Comparison of ENCODE assay signal across 10 mouse cellular contexts in the genomic region with DNA sequence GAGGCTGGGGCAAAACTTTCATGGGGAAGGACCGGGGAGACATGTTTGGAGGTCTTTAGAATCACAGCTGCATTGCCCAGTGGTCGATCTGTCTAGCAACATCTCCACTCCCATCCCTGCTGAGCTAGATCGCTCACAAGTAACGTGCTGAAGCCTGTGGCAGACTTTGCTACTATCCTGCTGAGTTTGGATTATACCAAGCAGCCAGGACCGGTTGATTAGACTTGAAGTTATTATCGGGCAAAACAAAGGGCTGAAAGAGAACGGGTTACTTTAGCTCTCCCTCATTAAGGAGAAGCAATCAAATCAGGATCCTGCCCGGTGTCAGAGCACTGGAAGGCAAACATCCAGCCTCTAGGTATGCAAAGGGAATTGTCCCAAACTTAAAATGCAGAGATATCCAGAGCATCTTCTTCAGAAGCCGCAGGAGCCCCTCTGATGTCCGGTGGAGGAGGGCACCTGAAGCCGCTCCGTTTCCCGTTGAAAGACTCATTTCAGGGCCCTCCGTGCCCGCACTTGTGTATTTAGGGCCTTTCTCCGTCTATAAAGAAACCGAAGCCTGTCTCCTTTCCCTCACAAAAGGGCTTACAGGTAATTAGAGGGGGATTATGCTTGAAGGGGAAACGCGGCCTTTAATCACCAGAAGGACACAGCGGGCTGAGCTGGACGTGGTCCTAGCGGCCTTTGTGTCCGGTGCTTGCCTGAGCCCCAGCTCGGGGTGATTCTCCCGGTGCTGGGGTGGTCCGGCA. TPM values are rescaled to one million over a fixed set of nuclear protein-coding genes. Genes with fewer than 3 reads are reported as not detected.
DNase-seq lines count a peak whose midpoint lies in the region; ATAC-seq lines count a peak whose summit lies in the region.
"Had no signal": no experiment of that assay in that cellular context is flagged by ENCODE, and none has a peak within 500 bp of the region (broad histone marks: within the 10 kb centered on the region; RNA-seq: fewer than 3 reads in every experiment).

A gene (plus strand): TSS at position 645 of the 749 bp plus-strand sequence.

- no peak for ATAC-seq in heart, embryonic 12.5 days (ENCODE audit: insufficient number of reproducible peaks, low FRiP score)
- ATAC-seq in hindbrain, embryonic 12.5 days (ENCODE audit: low FRiP score): no peak
- 0 out of 2 replicates have a peak, but pooled peaks have one; percentile 4 for ATAC-seq in midbrain, embryonic 12.5 days (ENCODE audit: low FRiP score, low read depth)

- H3K36me3 ChIP-seq in heart, embryonic 12.5 days: no peaks in the 10 kb centered on the region
- H3K36me3 ChIP-seq in hindbrain, embryonic 12.5 days: no peaks in the 10 kb centered on the region
- no peaks in the 10 kb centered on the region for H3K36me3 ChIP-seq in midbrain, embryonic 12.5 days

- H3K27me3 ChIP-seq in heart, embryonic 12.5 days (replicated peaks): no peaks in the 10 kb centered on the region
- H3K27me3 ChIP-seq in hindbrain, embryonic 12.5 days: peaks cover 62% of the 10 kb centered on the region
- peaks cover 92% of the 10 kb centered on the region for H3K27me3 ChIP-seq in midbrain, embryonic 12.5 days

- intact Hi-C loops in heart, postnatal 36 days (cut with DNase I): no loop called here

- H3K27ac ChIP-seq in heart, embryonic 12.5 days (ENCODE audit: poor library complexity, severe bottlenecking): peak within 1 kb of the TSS; percentile 36
- no peak within 1 kb of the TSS for H3K27ac ChIP-seq in hindbrain, embryonic 12.5 days
- H3K27ac ChIP-seq in midbrain, embryonic 12.5 days (replicated peaks): no peak within 1 kb of the TSS; the same call in 1 of the 2 replicates

- H3K4me3 ChIP-seq in heart, embryonic 12.5 days: peak within 1 kb of the TSS; percentile 1; the same call in 1 of the 2 replicates
- H3K4me3 ChIP-seq in hindbrain, embryonic 12.5 days: peak within 1 kb of the TSS; percentile 15; the same call in 1 of the 2 replicates
- peak within 1 kb of the TSS; percentile 19 for H3K4me3 ChIP-seq in midbrain, embryonic 12.5 days

- DNase-seq in heart, postnatal 36 days: no peak
- DNase-seq in embryo, embryonic 10 days (ENCODE audit: low spot score): peak; percentile 63
- DNase-seq in frontal cortex, postnatal 36 days (ENCODE audit: low spot score in 2 of 2): no peak
- no peak for DNase-seq in layer of hippocampus, postnatal 10 days (ENCODE audit: low spot score in 2 of 2)
- no peak for DNase-seq in natural killer cell, adult 2 months (ENCODE audit: low spot score in 2 of 2)
- DNase-seq: adrenal gland, postnatal 36 days had no signal

- H3K4me1 ChIP-seq in heart, embryonic 12.5 days (replicated peaks): peaks cover 61% of the 10 kb centered on the region
- peaks cover 56% of the 10 kb centered on the region for H3K4me1 ChIP-seq in hindbrain, embryonic 12.5 days
- peaks cover 48% of the 10 kb centered on the region for H3K4me1 ChIP-seq in midbrain, embryonic 12.5 days

- peak within 1 kb of the TSS; percentile 24; the same call in 1 of the 2 replicates for H3K9ac ChIP-seq in heart, embryonic 12.5 days
- H3K9ac ChIP-seq in hindbrain, embryonic 12.5 days: no peak within 1 kb of the TSS
- 0 out of 2 replicates have a peak within 1 kb of the TSS, but pooled peaks have one; percentile 24 for H3K9ac ChIP-seq in midbrain, embryonic 12.5 days (replicated peaks)

- 20% methylated on average over 26 of the region's 26 CpGs for WGBS in heart, embryonic 12.5 days
- WGBS in hindbrain, embryonic 12.5 days: 4% methylated on average over 26 of the region's 26 CpGs
- 2% methylated on average over 26 of the region's 26 CpGs for WGBS in midbrain, embryonic 12.5 days

- no peaks in the 10 kb centered on the region for H3K9me3 ChIP-seq in heart, embryonic 12.5 days (replicated peaks)
- no peaks in the 10 kb centered on the region for H3K9me3 ChIP-seq in hindbrain, embryonic 12.5 days (replicated peaks)
- H3K9me3 ChIP-seq in midbrain, embryonic 12.5 days: no peaks in the 10 kb centered on the region

- peak within 1 kb of the TSS; percentile 52 for H3K4me2 ChIP-seq in heart, embryonic 12.5 days
- peak within 1 kb of the TSS; percentile 38 for H3K4me2 ChIP-seq in hindbrain, embryonic 12.5 days (replicated peaks)
- H3K4me2 ChIP-seq in midbrain, embryonic 12.5 days (replicated peaks): peak within 1 kb of the TSS; percentile 44

RNA-seq across cellular contexts. Expression of the gene that starts here (rescaled TPM):
- 3.6 and 4.0 TPM in 2 replicates for polyA plus RNA-seq in heart, embryonic 12.5 days (2016; fragmentation: Nextera tagmentation; extraction: Ambion mirVana)
- total RNA-seq in heart, postnatal 36 days (2021): 1 to 10 TPM; 1.9 to 2.0 TPM
- polyA plus RNA-seq in hindbrain, embryonic 12.5 days (2016; fragmentation: Nextera tagmentation; extraction: Ambion mirVana): 2.6 and 2.7 TPM in 2 replicates
- 1.3 and 2.5 TPM in 2 replicates for polyA plus RNA-seq in midbrain, embryonic 12.5 days (2016; fragmentation: Nextera tagmentation; extraction: Ambion mirVana)
- total RNA-seq in layer of hippocampus, postnatal 10 days (2021): 1 to 10 TPM; 1.6 to 1.7 TPM
- polyA plus RNA-seq: macrophage had no signal
